10 mouse cellular contexts compared by ENCODE assay signal in the genomic region with DNA sequence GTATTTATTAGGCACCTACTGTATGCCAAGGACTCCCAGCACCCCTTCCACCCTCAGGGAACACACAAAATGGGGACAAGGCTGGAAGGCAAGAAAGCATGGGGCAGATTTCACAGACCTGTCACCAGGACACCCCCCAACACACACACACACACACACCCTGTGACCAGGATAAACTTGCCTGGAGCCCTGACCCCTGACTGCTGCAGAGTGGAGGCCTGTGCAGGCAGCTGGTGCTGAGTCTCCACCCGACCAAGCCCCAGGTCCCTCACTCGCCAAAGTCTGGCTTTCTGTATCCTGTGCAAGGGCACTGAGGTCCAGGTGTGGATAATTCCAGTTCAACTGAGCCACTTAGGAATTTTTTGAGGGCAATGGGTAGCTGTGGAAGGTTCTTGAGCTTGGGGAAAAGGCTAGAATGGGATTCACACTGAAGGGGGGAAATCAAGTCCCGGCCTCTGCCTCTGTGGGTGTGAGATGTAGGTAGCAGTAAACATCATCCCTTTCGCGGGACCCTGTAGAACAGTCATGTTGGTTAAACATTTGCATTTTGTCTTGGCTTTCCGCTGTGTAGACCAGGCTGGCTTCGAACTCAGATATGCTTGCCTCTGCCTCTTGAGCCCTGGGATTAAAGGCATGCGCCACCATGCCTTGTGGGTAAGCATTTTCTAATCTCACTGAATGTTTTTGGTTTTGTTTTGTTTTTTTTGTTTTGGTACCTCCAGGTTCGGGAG. TPM values are rescaled to one million over a fixed set of nuclear protein-coding genes. Genes with fewer than 3 reads are reported as not detected.
DNase-seq lines count a peak whose midpoint lies in the region; ATAC-seq and TF ChIP-seq lines count a peak whose summit lies in the region.
"Had no signal": no experiment of that assay in that cellular context is flagged by ENCODE, and none has a peak within 500 bp of the region (broad histone marks: within the 10 kb centered on the region; RNA-seq: fewer than 3 reads in every experiment).

No protein-coding gene starts in this region.

- H3K4me2 ChIP-seq in forebrain, postnatal 0 days (ENCODE audit: low read depth), result no peak overlapping the region
- peak overlapping the region; percentile 76 for H3K4me2 ChIP-seq in lung, embryonic 14.5 days
- no peak overlapping the region; the same call in 1 of the 2 replicates for H3K4me2 ChIP-seq in hindbrain, embryonic 12.5 days (replicated peaks)
- H3K4me2 ChIP-seq in midbrain, embryonic 14.5 days (ENCODE audit: low read length), result no peak overlapping the region

- peaks cover 97% of the 10 kb centered on the region for H3K4me1 ChIP-seq in forebrain, embryonic 10.5 days
- peaks cover 18% of the 10 kb centered on the region for H3K4me1 ChIP-seq in forebrain, postnatal 0 days (ENCODE audit: insufficient read depth)
- peaks cover 52% of the 10 kb centered on the region for H3K4me1 ChIP-seq in lung, embryonic 14.5 days (ENCODE audit: insufficient read depth)
- H3K4me1 ChIP-seq in hindbrain, embryonic 12.5 days, result peaks cover 60% of the 10 kb centered on the region
- peaks cover 43% of the 10 kb centered on the region for H3K4me1 ChIP-seq in midbrain, embryonic 14.5 days (ENCODE audit: control insufficient read depth, insufficient read depth, low read length)

- peaks cover 4% of the 10 kb centered on the region; the same call in 1 of the 2 replicates for H3K9me3 ChIP-seq in forebrain, embryonic 10.5 days
- no peaks in the 10 kb centered on the region for H3K9me3 ChIP-seq in forebrain, postnatal 0 days (ENCODE audit: low read length)
- H3K9me3 ChIP-seq in lung, embryonic 14.5 days (ENCODE audit: low read depth, low read length), result no peaks in the 10 kb centered on the region
- H3K9me3 ChIP-seq in hindbrain, embryonic 12.5 days (replicated peaks), result no peaks in the 10 kb centered on the region
- H3K9me3 ChIP-seq in midbrain, embryonic 14.5 days (ENCODE audit: control insufficient read depth, low read length), result no peaks in the 10 kb centered on the region

- peak overlapping the region; percentile 78; the same call in 1 of the 2 replicates for H3K27ac ChIP-seq in forebrain, embryonic 10.5 days
- H3K27ac ChIP-seq in forebrain, postnatal 0 days (ENCODE audit: low read depth, low read length), result no peak overlapping the region
- H3K27ac ChIP-seq in lung, embryonic 14.5 days (ENCODE audit: low read depth), result peak overlapping the region; percentile 95
- H3K27ac ChIP-seq in hindbrain, embryonic 12.5 days, result peak overlapping the region; percentile 79; the same call in 1 of the 2 replicates
- peak overlapping the region; percentile 83 for H3K27ac ChIP-seq in midbrain, embryonic 14.5 days (replicated peaks; ENCODE audit: low read depth, low read length)

- H3K4me3 ChIP-seq in forebrain, embryonic 10.5 days, result peak overlapping the region; percentile 50; the same call in 1 of the 2 replicates
- H3K4me3 ChIP-seq in forebrain, postnatal 0 days (ENCODE audit: low read depth, low read length), result no peak overlapping the region
- H3K4me3 ChIP-seq in lung, embryonic 14.5 days (ENCODE audit: low read depth, low read length), result no peak overlapping the region
- H3K4me3 ChIP-seq in hindbrain, embryonic 12.5 days, result no peak overlapping the region
- H3K4me3 ChIP-seq in midbrain, embryonic 14.5 days (replicated peaks; ENCODE audit: low read depth, low read length), result no peak overlapping the region

- H3K9ac ChIP-seq in forebrain, postnatal 0 days, result no peak overlapping the region
- no peak overlapping the region for H3K9ac ChIP-seq in lung, embryonic 14.5 days
- no peak overlapping the region for H3K9ac ChIP-seq in hindbrain, embryonic 12.5 days
- H3K9ac ChIP-seq in midbrain, embryonic 14.5 days (replicated peaks; ENCODE audit: low read length), result no peak overlapping the region

- ATAC-seq in forebrain, postnatal 0 days, result no peak
- no peak for ATAC-seq in lung, embryonic 14.5 days (ENCODE audit: insufficient read depth)
- no peak for ATAC-seq in hindbrain, embryonic 12.5 days (ENCODE audit: low FRiP score)
- ATAC-seq in midbrain, embryonic 14.5 days (ENCODE audit: low FRiP score, low TSS enrichment), result no peak
- no peak for ATAC-seq in erythroid progenitor cell, adult 5-6 weeks (replicated peaks; ENCODE audit: low FRiP score, poor library complexity, severe bottlenecking)

- no peak for DNase-seq in forebrain, embryonic 10.5 days (ENCODE audit: extremely low spot score, low spot score)
- DNase-seq in forebrain, postnatal 0 days, result no peak
- peak; percentile 31 for DNase-seq in lung, embryonic 14.5 days
- no peak for DNase-seq in lung, postnatal 14 days
- DNase-seq in midbrain, embryonic 14.5 days, result no peak
- DNase-seq in layer of hippocampus, postnatal 14 days (ENCODE audit: low spot score in 2 of 2), result no peak
- DNase-seq: cerebellum, postnatal 14 days; left cerebral cortex, postnatal 4 days had no signal

- peaks cover 28% of the 10 kb centered on the region for H3K36me3 ChIP-seq in forebrain, embryonic 10.5 days (replicated peaks)
- H3K36me3 ChIP-seq in forebrain, postnatal 0 days (ENCODE audit: insufficient read depth), result peaks cover 28% of the 10 kb centered on the region
- peaks cover 26% of the 10 kb centered on the region for H3K36me3 ChIP-seq in lung, embryonic 14.5 days (ENCODE audit: insufficient read depth)
- H3K36me3 ChIP-seq in hindbrain, embryonic 12.5 days, result peaks cover 17% of the 10 kb centered on the region
- peaks cover 20% of the 10 kb centered on the region for H3K36me3 ChIP-seq in midbrain, embryonic 14.5 days (ENCODE audit: control insufficient read depth, insufficient read depth, low read length)

- H3K27me3 ChIP-seq in forebrain, embryonic 10.5 days (ENCODE audit: poor library complexity, severe bottlenecking), result peaks cover 85% of the 10 kb centered on the region
- peaks cover 6% of the 10 kb centered on the region; the same call in 1 of the 2 replicates for H3K27me3 ChIP-seq in forebrain, postnatal 0 days (ENCODE audit: insufficient read depth, low read length)
- peaks cover 7% of the 10 kb centered on the region; the same call in 1 of the 2 replicates for H3K27me3 ChIP-seq in lung, embryonic 14.5 days (ENCODE audit: insufficient read depth, low read length)
- H3K27me3 ChIP-seq in hindbrain, embryonic 12.5 days, result peaks cover 69% of the 10 kb centered on the region
- H3K27me3 ChIP-seq in midbrain, embryonic 14.5 days (ENCODE audit: control insufficient read depth, insufficient read depth, low read length), result peaks cover 60% of the 10 kb centered on the region

- whole genome bisulfite sequencing in forebrain, embryonic 10.5 days, result 27% methylated on average over 9 of the region's 9 CpGs
- WGBS in forebrain, postnatal 0 days, result 39% methylated on average over 9 of the region's 9 CpGs
- WGBS in lung, embryonic 14.5 days, result 50% methylated on average over 9 of the region's 9 CpGs
- WGBS in hindbrain, embryonic 12.5 days, result 41% methylated on average over 9 of the region's 9 CpGs
- WGBS in midbrain, embryonic 14.5 days, result 41% methylated on average over 9 of the region's 9 CpGs

- TF ChIP-seq CTCF in forebrain, postnatal 0 days (IDR thresholded peaks at IDR 0.05; ENCODE audit: low read depth), result no peak
- TF ChIP-seq CTCF in lung, embryonic 14.5 days (IDR thresholded peaks at IDR 0.05; ENCODE audit: low read depth), result no peak

RNA-seq across cellular contexts. Expression of gene Tle2, which starts 4.7 kb away (rescaled TPM):
- 4.1 and 4.3 TPM in 2 replicates for polyA plus RNA-seq in forebrain, embryonic 10.5 days (2016; fragmentation: Nextera tagmentation; extraction: Ambion mirVana)
- 20.5 and 25.6 TPM in 2 replicates for total RNA-seq in forebrain, postnatal 0 days (2014; rRNA removed)
- polyA plus RNA-seq in forebrain, postnatal 0 days (2015; fragmentation: Nextera tagmentation; extraction: Ambion mirVana), result 21.0 and 30.5 TPM in 2 replicates
- polyA plus RNA-seq in lung, embryonic 14.5 days (2014; fragmentation: Nextera tagmentation; extraction: Ambion mirVana), result 27.5 and 32.5 TPM in 2 replicates
- polyA plus RNA-seq in hindbrain, embryonic 12.5 days (2016; fragmentation: Nextera tagmentation; extraction: Ambion mirVana), result 30.6 and 32.1 TPM in 2 replicates
- polyA plus RNA-seq in midbrain, embryonic 14.5 days (2014; fragmentation: Nextera tagmentation; extraction: Ambion mirVana), result 20.4 and 25.7 TPM in 2 replicates
- total RNA-seq in erythroid progenitor cell, adult 5-6 weeks (2015; ENCODE audit: low replicate concordance), result not detected in 2 replicates
- total RNA-seq in erythroid progenitor cell, adult 5-6 weeks (2017; ENCODE audit: low replicate concordance), result not detected in 2 replicates
- total RNA-seq in layer of hippocampus, postnatal 14 days (2021), result 10 to 100 TPM; 23.3 to 25.9 TPM

RNA-seq across cellular contexts. Expression of gene Aes, which starts 10.4 kb away (rescaled TPM):
- polyA plus RNA-seq in forebrain, embryonic 10.5 days (2016; fragmentation: Nextera tagmentation; extraction: Ambion mirVana), result 276 and 283 TPM in 2 replicates
- total RNA-seq in forebrain, postnatal 0 days (2014; rRNA removed), result 450 and 455 TPM in 2 replicates
- 752 and 802 TPM in 2 replicates for polyA plus RNA-seq in forebrain, postnatal 0 days (2015; fragmentation: Nextera tagmentation; extraction: Ambion mirVana)
- polyA plus RNA-seq in lung, embryonic 14.5 days (2014; fragmentation: Nextera tagmentation; extraction: Ambion mirVana), result 360 and 404 TPM in 2 replicates
- 476 and 504 TPM in 2 replicates for polyA plus RNA-seq in hindbrain, embryonic 12.5 days (2016; fragmentation: Nextera tagmentation; extraction: Ambion mirVana)
- polyA plus RNA-seq in midbrain, embryonic 14.5 days (2014; fragmentation: Nextera tagmentation; extraction: Ambion mirVana), result 485 and 707 TPM in 2 replicates
- total RNA-seq in erythroid progenitor cell, adult 5-6 weeks (2015; ENCODE audit: low replicate concordance), result 103 and 116 TPM in 2 replicates
- total RNA-seq in erythroid progenitor cell, adult 5-6 weeks (2017; ENCODE audit: low replicate concordance), result 44.2 and 47.5 TPM in 2 replicates
- 100 to 1,000 TPM; 639 to 673 TPM for total RNA-seq in layer of hippocampus, postnatal 14 days (2021)

RNA-seq across cellular contexts. Expression of gene Gna11, which starts 24.7 kb away (rescaled TPM):
- polyA plus RNA-seq in forebrain, embryonic 10.5 days (2016; fragmentation: Nextera tagmentation; extraction: Ambion mirVana), result 73.4 and 77.2 TPM in 2 replicates
- total RNA-seq in forebrain, postnatal 0 days (2014; rRNA removed), result 110 and 114 TPM in 2 replicates
- polyA plus RNA-seq in forebrain, postnatal 0 days (2015; fragmentation: Nextera tagmentation; extraction: Ambion mirVana), result 126 and 133 TPM in 2 replicates
- polyA plus RNA-seq in lung, embryonic 14.5 days (2014; fragmentation: Nextera tagmentation; extraction: Ambion mirVana), result 81.2 and 88.2 TPM in 2 replicates
- polyA plus RNA-seq in hindbrain, embryonic 12.5 days (2016; fragmentation: Nextera tagmentation; extraction: Ambion mirVana), result 75.2 and 76.3 TPM in 2 replicates
- 86.7 and 102 TPM in 2 replicates for polyA plus RNA-seq in midbrain, embryonic 14.5 days (2014; fragmentation: Nextera tagmentation; extraction: Ambion mirVana)
- total RNA-seq in erythroid progenitor cell, adult 5-6 weeks (2015; ENCODE audit: low replicate concordance), result 7.2 and 11.3 TPM in 2 replicates
- total RNA-seq in erythroid progenitor cell, adult 5-6 weeks (2017; ENCODE audit: low replicate concordance), result 8.0 and 11.0 TPM in 2 replicates
- 100 to 1,000 TPM; 120 to 121 TPM for total RNA-seq in layer of hippocampus, postnatal 14 days (2021)

RNA-seq across cellular contexts. Expression of gene Tle6, which starts 31.2 kb away (rescaled TPM):
- 2.8 and 3.1 TPM in 2 replicates for polyA plus RNA-seq in forebrain, embryonic 10.5 days (2016; fragmentation: Nextera tagmentation; extraction: Ambion mirVana)
- 8.7 and 14.1 TPM in 2 replicates for total RNA-seq in forebrain, postnatal 0 days (2014; rRNA removed)
- 4.2 and 5.1 TPM in 2 replicates for polyA plus RNA-seq in forebrain, postnatal 0 days (2015; fragmentation: Nextera tagmentation; extraction: Ambion mirVana)
- polyA plus RNA-seq in lung, embryonic 14.5 days (2014; fragmentation: Nextera tagmentation; extraction: Ambion mirVana), result 24.1 and 25.2 TPM in 2 replicates
- 8.2 and 8.3 TPM in 2 replicates for polyA plus RNA-seq in hindbrain, embryonic 12.5 days (2016; fragmentation: Nextera tagmentation; extraction: Ambion mirVana)
- polyA plus RNA-seq in midbrain, embryonic 14.5 days (2014; fragmentation: Nextera tagmentation; extraction: Ambion mirVana), result 3.2 and 3.5 TPM in 2 replicates
- not detected in 2 replicates for total RNA-seq in erythroid progenitor cell, adult 5-6 weeks (2015; ENCODE audit: low replicate concordance)
- total RNA-seq in erythroid progenitor cell, adult 5-6 weeks (2017; ENCODE audit: low replicate concordance), result 4.1 TPM in 1 of 2 replicates, not detected in the other
- 1 to 10 TPM; 2.0 to 3.5 TPM for total RNA-seq in layer of hippocampus, postnatal 14 days (2021)

RNA-seq across cellular contexts. Expression of gene BC025920, which starts 36.4 kb away (rescaled TPM):
- 1.6 and 2.1 TPM in 2 replicates for polyA plus RNA-seq in forebrain, embryonic 10.5 days (2016; fragmentation: Nextera tagmentation; extraction: Ambion mirVana)
- total RNA-seq in forebrain, postnatal 0 days (2014; rRNA removed), result 3.8 and 4.7 TPM in 2 replicates
- 1.4 TPM in 2 replicates for polyA plus RNA-seq in forebrain, postnatal 0 days (2015; fragmentation: Nextera tagmentation; extraction: Ambion mirVana)
- polyA plus RNA-seq in lung, embryonic 14.5 days (2014; fragmentation: Nextera tagmentation; extraction: Ambion mirVana), result 0.58 and 0.61 TPM in 2 replicates
- polyA plus RNA-seq in hindbrain, embryonic 12.5 days (2016; fragmentation: Nextera tagmentation; extraction: Ambion mirVana), result 1.2 and 1.3 TPM in 2 replicates
- polyA plus RNA-seq in midbrain, embryonic 14.5 days (2014; fragmentation: Nextera tagmentation; extraction: Ambion mirVana), result 0.74 and 1.1 TPM in 2 replicates
- 2.2 TPM in 1 of 2 replicates, not detected in the other for total RNA-seq in erythroid progenitor cell, adult 5-6 weeks (2015; ENCODE audit: low replicate concordance)
- 1.7 and 2.4 TPM in 2 replicates for total RNA-seq in erythroid progenitor cell, adult 5-6 weeks (2017; ENCODE audit: low replicate concordance)
- total RNA-seq in layer of hippocampus, postnatal 14 days (2021), result 1 to 10 TPM; 2.6 to 2.8 TPM
